Mouse (Mus musculus): ENCODE measurements at regions not wholly inside any gene's neighbourhood (a gene's known extent, or its start where the extent isn't known, plus 50 kb on each side); places are given as distances from the start of the nearest gene placed in this dataset.
A peak's percentile ranks its signal among the peaks of the same experiment; 100 is the strongest.

- no peaks in the 10 kb centered on the region for H3K27me3 ChIP-seq (replicated peaks; ENCODE audit: control insufficient read depth, insufficient read depth, low read length)
- no peak overlapping the region for H3K9ac ChIP-seq (ENCODE audit: low read depth, low read length)
- no peak for ATAC-seq
- H3K27ac ChIP-seq (ENCODE audit: low read depth, low read length): no peak overlapping the region
- 71% methylated on average over 4 of the region's 4 CpGs for WGBS
- H3K4me3 ChIP-seq (ENCODE audit: low read depth, low read length): no peak overlapping the region
- no peaks in the 10 kb centered on the region for H3K4me1 ChIP-seq (replicated peaks; ENCODE audit: control insufficient read depth, insufficient read depth, low read length)
- no peaks in the 10 kb centered on the region for H3K36me3 ChIP-seq (ENCODE audit: control insufficient read depth, insufficient read depth)
- H3K4me2 ChIP-seq (replicated peaks; ENCODE audit: low read depth): no peak overlapping the region
- H3K9me3 ChIP-seq (ENCODE audit: control insufficient read depth): no peaks in the 10 kb centered on the region
- no peak for TF ChIP-seq CTCF (IDR thresholded peaks at IDR 0.05; ENCODE audit: low read depth)
Measured at GRCm38 (mm10) chr12:13147251-13147650, 101.8 kb downstream of the Ddx1 start.

- 0 out of 2 replicates have a peak, but pooled peaks have one; percentile 19 for ATAC-seq
- H3K4me2 ChIP-seq (replicated peaks; ENCODE audit: low read depth): no peak overlapping the region
- no peak overlapping the region for H3K4me3 ChIP-seq (ENCODE audit: low read depth, low read length)
- no peak for TF ChIP-seq CTCF (IDR thresholded peaks at IDR 0.05; ENCODE audit: low read depth)
- no peaks in the 10 kb centered on the region for H3K9me3 ChIP-seq (ENCODE audit: control insufficient read depth)
- no peak overlapping the region for H3K9ac ChIP-seq (ENCODE audit: low read depth, low read length)
- H3K4me1 ChIP-seq (replicated peaks; ENCODE audit: control insufficient read depth, insufficient read depth, low read length): no peaks in the 10 kb centered on the region
- H3K27me3 ChIP-seq (replicated peaks; ENCODE audit: control insufficient read depth, insufficient read depth, low read length): no peaks in the 10 kb centered on the region
- no peak overlapping the region for H3K27ac ChIP-seq (ENCODE audit: low read depth, low read length)
- 45% methylated on average over 10 of the region's 10 CpGs for WGBS
- H3K36me3 ChIP-seq (ENCODE audit: control insufficient read depth, insufficient read depth): no peaks in the 10 kb centered on the region
Measured at GRCm38 (mm10) chr12:13145186-13146115, 103.6 kb downstream of the Ddx1 start.

DNA sequence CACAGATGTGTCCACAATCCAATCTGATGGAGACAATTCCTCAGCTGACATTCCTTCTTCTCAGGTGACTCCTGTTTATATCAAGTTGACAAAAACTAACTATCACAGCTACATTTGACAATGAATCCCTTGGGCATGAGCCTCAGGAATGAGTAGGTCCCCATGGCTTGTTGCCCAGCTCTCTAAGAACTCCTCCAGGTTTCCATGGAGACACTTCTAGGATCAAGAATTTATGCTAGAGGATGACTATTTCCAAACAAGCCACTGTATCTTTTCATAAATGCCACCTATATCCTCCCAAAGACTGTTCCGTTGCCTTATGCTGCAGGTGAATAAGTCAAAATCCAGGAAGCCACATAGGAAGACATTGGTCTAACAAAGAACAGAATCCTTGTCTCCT lies 104.3 kb downstream of the Ddx1 start:
- no peak overlapping the region for H3K27ac ChIP-seq (ENCODE audit: low read depth, low read length)
- ATAC-seq: no peak
- 71% methylated on average over 1 of the region's 1 CpGs for WGBS

GRCm38 (mm10) chr12:13140636-13141035 lies 108.4 kb downstream of the Ddx1 start:
- Histone ChIP-seq H3K4me3 (ENCODE audit: low read depth, low read length) (no peak overlapping the region), H3K9me3 (ENCODE audit: control insufficient read depth) (no peaks in the 10 kb centered on the region), H3K4me2 (replicated peaks; ENCODE audit: low read depth) (no peak overlapping the region), H3K27ac (ENCODE audit: low read depth, low read length) (no peak overlapping the region), H3K9ac (ENCODE audit: low read depth, low read length) (no peak overlapping the region), H3K27me3 (replicated peaks; ENCODE audit: control insufficient read depth, insufficient read depth, low read length) (no peaks in the 10 kb centered on the region), H3K36me3 (ENCODE audit: control insufficient read depth, insufficient read depth) (no peaks in the 10 kb centered on the region), H3K4me1 (replicated peaks; ENCODE audit: control insufficient read depth, insufficient read depth, low read length) (no peaks in the 10 kb centered on the region)
- no peak for ATAC-seq
- WGBS: 80% methylated on average over 6 of the region's 6 CpGs
- no peak for TF ChIP-seq CTCF (IDR thresholded peaks at IDR 0.05; ENCODE audit: low read depth)

More for the DNA sequence above, 104.3 kb downstream of the Ddx1 start:
- TF ChIP-seq CTCF (IDR thresholded peaks at IDR 0.05; ENCODE audit: low read depth): no peak
- H3K36me3 ChIP-seq (ENCODE audit: control insufficient read depth, insufficient read depth): no peaks in the 10 kb centered on the region
- no peaks in the 10 kb centered on the region for H3K9me3 ChIP-seq (ENCODE audit: control insufficient read depth)
- no peaks in the 10 kb centered on the region for H3K4me1 ChIP-seq (replicated peaks; ENCODE audit: control insufficient read depth, insufficient read depth, low read length)
- no peaks in the 10 kb centered on the region for H3K27me3 ChIP-seq (replicated peaks; ENCODE audit: control insufficient read depth, insufficient read depth, low read length)
- H3K9ac ChIP-seq (ENCODE audit: low read depth, low read length): no peak overlapping the region
- no peak overlapping the region for H3K4me3 ChIP-seq (ENCODE audit: low read depth, low read length)
- H3K4me2 ChIP-seq (replicated peaks; ENCODE audit: low read depth): no peak overlapping the region

- no peaks in the 10 kb centered on the region for H3K27me3 ChIP-seq (replicated peaks; ENCODE audit: control insufficient read depth, insufficient read depth, low read length)
- 60% methylated on average over 5 of the region's 5 CpGs for WGBS
- H3K4me3 ChIP-seq (ENCODE audit: low read depth, low read length): no peak overlapping the region
- H3K27ac ChIP-seq (ENCODE audit: low read depth, low read length): no peak overlapping the region
- no peaks in the 10 kb centered on the region for H3K4me1 ChIP-seq (replicated peaks; ENCODE audit: control insufficient read depth, insufficient read depth, low read length)
- H3K9ac ChIP-seq (ENCODE audit: low read depth, low read length): no peak overlapping the region
- TF ChIP-seq CTCF (IDR thresholded peaks at IDR 0.05; ENCODE audit: low read depth): no peak
- ATAC-seq: no peak
- no peaks in the 10 kb centered on the region for H3K36me3 ChIP-seq (ENCODE audit: control insufficient read depth, insufficient read depth)
- no peak overlapping the region for H3K4me2 ChIP-seq (replicated peaks; ENCODE audit: low read depth)
- H3K9me3 ChIP-seq (ENCODE audit: control insufficient read depth): no peaks in the 10 kb centered on the region
Measured at GRCm38 (mm10) chr12:13139189-13139588, 109.8 kb downstream of the Ddx1 start.

- H3K27ac ChIP-seq (ENCODE audit: low read depth, low read length): no peak overlapping the region
- WGBS: 77% methylated on average over 4 of the region's 10 CpGs
- no peak for TF ChIP-seq CTCF (IDR thresholded peaks at IDR 0.05; ENCODE audit: low read depth)
Measured at GRCm38 (mm10) chr12:13134168-13134567, 114.8 kb downstream of the Ddx1 start.

More at GRCm38 (mm10) chr12:13134168-13134567, 114.8 kb downstream of the Ddx1 start:
- Histone ChIP-seq H3K4me2 (replicated peaks; ENCODE audit: low read depth) (no peak overlapping the region), H3K9me3 (ENCODE audit: control insufficient read depth) (no peaks in the 10 kb centered on the region), H3K9ac (ENCODE audit: low read depth, low read length) (no peak overlapping the region), H3K36me3 (ENCODE audit: control insufficient read depth, insufficient read depth) (no peaks in the 10 kb centered on the region), H3K4me1 (replicated peaks; ENCODE audit: control insufficient read depth, insufficient read depth, low read length) (no peaks in the 10 kb centered on the region), H3K27me3 (replicated peaks; ENCODE audit: control insufficient read depth, insufficient read depth, low read length) (no peaks in the 10 kb centered on the region), H3K4me3 (ENCODE audit: low read depth, low read length) (no peak overlapping the region)
- ATAC-seq: no peak
